ENCODE assay signal across 18 mouse cellular contexts in the genomic region with DNA sequence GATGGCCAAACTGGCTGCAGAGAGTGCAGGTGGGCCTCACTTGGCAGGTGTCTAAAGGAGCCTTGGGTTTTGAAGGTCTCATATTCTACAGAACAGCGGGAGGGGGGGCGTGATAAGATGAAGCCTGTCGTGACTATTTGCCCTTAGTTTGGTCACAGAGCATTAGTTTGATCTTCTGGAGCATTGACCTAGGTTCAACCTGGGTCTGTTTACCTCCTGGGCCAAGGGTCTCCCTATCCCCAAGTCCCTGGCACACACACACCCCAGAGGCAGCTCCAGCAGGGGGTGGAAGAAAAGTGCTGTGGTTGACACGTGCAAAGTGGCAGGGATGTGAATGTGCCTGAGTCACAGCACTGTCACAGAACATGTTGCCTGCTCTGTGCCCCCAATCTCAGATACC. TPM values are rescaled to one million over a fixed set of nuclear protein-coding genes. Genes with fewer than 3 reads are reported as not detected.
DNase-seq lines count a peak whose midpoint lies in the region; ATAC-seq and TF ChIP-seq lines count a peak whose summit lies in the region.
"Had no signal": no experiment of that assay in that cellular context is flagged by ENCODE, and none has a peak within 500 bp of the region (broad histone marks: within the 10 kb centered on the region; RNA-seq: fewer than 3 reads in every experiment).

No protein-coding gene starts in this region.

- H3K9me3 ChIP-seq in forebrain, embryonic 10.5 days = no peaks in the 10 kb centered on the region
- no peaks in the 10 kb centered on the region for H3K9me3 ChIP-seq in hindbrain, embryonic 12.5 days (replicated peaks)
- H3K9me3 ChIP-seq in midbrain, embryonic 16.5 days (replicated peaks; ENCODE audit: control insufficient read depth, low read length, poor library complexity, severe bottlenecking) = no peaks in the 10 kb centered on the region
- H3K9me3 ChIP-seq: embryonic facial prominence, embryonic 12.5 days; limb, embryonic 13.5 days; stomach, embryonic 15.5 days had no signal

- peak overlapping the region; percentile 84 for H3K4me2 ChIP-seq in hindbrain, embryonic 12.5 days (replicated peaks)
- H3K4me2 ChIP-seq in midbrain, embryonic 16.5 days (ENCODE audit: low read length) = peak overlapping the region; percentile 100
- H3K4me2 ChIP-seq: limb, embryonic 13.5 days had no signal

- 0 out of 2 replicates have a peak overlapping the region, but pooled peaks have one; percentile 92 for H3K9ac ChIP-seq in hindbrain, embryonic 12.5 days
- H3K9ac ChIP-seq in midbrain, embryonic 16.5 days (ENCODE audit: low read depth, low read length) = peak overlapping the region; percentile 98; the same call in 1 of the 2 replicates
- H3K9ac ChIP-seq: embryonic facial prominence, embryonic 12.5 days; limb, embryonic 13.5 days; stomach, embryonic 15.5 days had no signal

- no peaks in the 10 kb centered on the region for H3K27me3 ChIP-seq in cerebellum, adult 2 months (ENCODE audit: control insufficient read depth, insufficient read depth, low read length)
- H3K27me3 ChIP-seq in forebrain, embryonic 10.5 days (ENCODE audit: poor library complexity, severe bottlenecking) = peaks cover 75% of the 10 kb centered on the region
- peaks cover 16% of the 10 kb centered on the region for H3K27me3 ChIP-seq in hindbrain, embryonic 12.5 days
- H3K27me3 ChIP-seq in midbrain, embryonic 16.5 days (ENCODE audit: control insufficient read depth, insufficient read depth, low read depth, low read length) = no peaks in the 10 kb centered on the region

- DNase-seq in cerebellum, adult 2 months = peak in 1 of 2 experiments; percentile 36
- DNase-seq in cerebellum, adult 11-12 months = no peak
- DNase-seq in forebrain, embryonic 10.5 days (ENCODE audit: extremely low spot score, low spot score) = no peak
- no peak for DNase-seq in spleen, adult 18-20 months
- DNase-seq in layer of hippocampus, postnatal 25 days (ENCODE audit: extremely low spot score in 1 of 2, low spot score in 1 of 2) = no peak
- DNase-seq: gastrocnemius, postnatal 36 days; kidney, postnatal 10 days; lung, adult 18-20 months; thymus, postnatal 36 days had no signal

- WGBS in cerebellum, adult 2 months = 30% methylated on average over 4 of the region's 4 CpGs
- 83% methylated on average over 4 of the region's 4 CpGs for WGBS in forebrain, embryonic 10.5 days
- WGBS in hindbrain, embryonic 12.5 days = 75% methylated on average over 4 of the region's 4 CpGs
- WGBS in midbrain, embryonic 16.5 days = 74% methylated on average over 4 of the region's 4 CpGs

- ATAC-seq in hindbrain, embryonic 12.5 days (ENCODE audit: low FRiP score) = no peak
- no peak for ATAC-seq in midbrain, embryonic 16.5 days
- no peak for ATAC-seq in frontal cortex, adult (ENCODE audit: low TSS enrichment)
- ATAC-seq: intestine, embryonic 16.5 days had no signal

- TF ChIP-seq POLR2A in cerebellum, adult 2 months (IDR thresholded peaks at IDR 0.05; ENCODE audit: borderline replicate concordance, insufficient read depth, low read length) = no peak

- no peaks in the 10 kb centered on the region for H3K36me3 ChIP-seq in forebrain, embryonic 10.5 days (replicated peaks)
- H3K36me3 ChIP-seq in hindbrain, embryonic 12.5 days = no peaks in the 10 kb centered on the region
- no peaks in the 10 kb centered on the region for H3K36me3 ChIP-seq in midbrain, embryonic 16.5 days (ENCODE audit: control insufficient read depth, insufficient read depth, low read length)
- H3K36me3 ChIP-seq: embryonic facial prominence, embryonic 12.5 days; limb, embryonic 13.5 days; stomach, embryonic 15.5 days had no signal

- peak overlapping the region; percentile 95 for H3K27ac ChIP-seq in cerebellum, adult 2 months (ENCODE audit: insufficient read depth, low read length)
- H3K27ac ChIP-seq in forebrain, embryonic 10.5 days = no peak overlapping the region
- H3K27ac ChIP-seq in hindbrain, embryonic 12.5 days = no peak overlapping the region
- H3K27ac ChIP-seq in midbrain, embryonic 16.5 days (ENCODE audit: low read length) = no peak overlapping the region
- H3K27ac ChIP-seq: embryonic facial prominence, embryonic 12.5 days; limb, embryonic 13.5 days; macrophage; stomach, embryonic 15.5 days had no signal

- peak overlapping the region; percentile 77 for H3K4me3 ChIP-seq in cerebellum, adult 2 months (replicated peaks; ENCODE audit: insufficient read depth, low read depth, low read length)
- H3K4me3 ChIP-seq in forebrain, embryonic 10.5 days = peak overlapping the region; percentile 88; the same call in 1 of the 2 replicates
- H3K4me3 ChIP-seq in hindbrain, embryonic 12.5 days = no peak overlapping the region
- peak overlapping the region; percentile 93; the same call in 1 of the 2 replicates for H3K4me3 ChIP-seq in midbrain, embryonic 16.5 days (ENCODE audit: low read depth, low read length)
- H3K4me3 ChIP-seq: embryonic facial prominence, embryonic 12.5 days; limb, embryonic 13.5 days; stomach, embryonic 15.5 days had no signal

- TF ChIP-seq CTCF in cerebellum, adult 2 months (IDR thresholded peaks at IDR 0.05; ENCODE audit: borderline replicate concordance, insufficient read depth, low read depth, low read length) = no peak

- peaks cover 34% of the 10 kb centered on the region for H3K4me1 ChIP-seq in cerebellum, adult 2 months (ENCODE audit: control insufficient read depth, insufficient read depth, low read length)
- H3K4me1 ChIP-seq in forebrain, embryonic 10.5 days = peaks cover 46% of the 10 kb centered on the region
- peaks cover 43% of the 10 kb centered on the region for H3K4me1 ChIP-seq in hindbrain, embryonic 12.5 days
- peaks cover 36% of the 10 kb centered on the region for H3K4me1 ChIP-seq in midbrain, embryonic 16.5 days (ENCODE audit: control insufficient read depth, insufficient read depth, low read length)

RNA-seq across cellular contexts. Expression of a gene that starts 2.0 kb away (rescaled TPM):
- 187 and 207 TPM in 2 replicates for polyA plus RNA-seq in cerebellum, adult 2 months (2012; rRNA removed)
- polyA plus RNA-seq in forebrain, embryonic 10.5 days (2016; fragmentation: Nextera tagmentation; extraction: Ambion mirVana) = 7.2 and 7.3 TPM in 2 replicates
- polyA plus RNA-seq in hindbrain, embryonic 12.5 days (2016; fragmentation: Nextera tagmentation; extraction: Ambion mirVana) = 22.8 and 23.5 TPM in 2 replicates
- polyA plus RNA-seq in midbrain, embryonic 16.5 days (2015; fragmentation: Nextera tagmentation; extraction: Ambion mirVana) = 45.6 and 52.4 TPM in 2 replicates
- 100 to 1,000 TPM; 637 to 657 TPM for total RNA-seq in layer of hippocampus, postnatal 25 days (2021)

RNA-seq across cellular contexts. Expression of a gene that starts 12.5 kb away (rescaled TPM):
- 32.8 and 34.2 TPM in 2 replicates for polyA plus RNA-seq in cerebellum, adult 2 months (2012; rRNA removed)
- 29.6 and 34.0 TPM in 2 replicates for polyA plus RNA-seq in forebrain, embryonic 10.5 days (2016; fragmentation: Nextera tagmentation; extraction: Ambion mirVana)
- 25.9 and 27.0 TPM in 2 replicates for polyA plus RNA-seq in hindbrain, embryonic 12.5 days (2016; fragmentation: Nextera tagmentation; extraction: Ambion mirVana)
- 32.7 and 33.5 TPM in 2 replicates for polyA plus RNA-seq in midbrain, embryonic 16.5 days (2015; fragmentation: Nextera tagmentation; extraction: Ambion mirVana)
- total RNA-seq in layer of hippocampus, postnatal 25 days (2021) = 10 to 100 TPM; 26.5 to 27.1 TPM

RNA-seq across cellular contexts. Expression of a gene that starts 14.0 kb away (rescaled TPM):
- 534 and 542 TPM in 2 replicates for polyA plus RNA-seq in cerebellum, adult 2 months (2012; rRNA removed)
- 197 and 204 TPM in 2 replicates for polyA plus RNA-seq in forebrain, embryonic 10.5 days (2016; fragmentation: Nextera tagmentation; extraction: Ambion mirVana)
- 62.2 and 71.0 TPM in 2 replicates for polyA plus RNA-seq in hindbrain, embryonic 12.5 days (2016; fragmentation: Nextera tagmentation; extraction: Ambion mirVana)
- 33.1 and 37.1 TPM in 2 replicates for polyA plus RNA-seq in midbrain, embryonic 16.5 days (2015; fragmentation: Nextera tagmentation; extraction: Ambion mirVana)
- total RNA-seq in layer of hippocampus, postnatal 25 days (2021) = 10 to 100 TPM; 82.7 to 89.2 TPM

RNA-seq across cellular contexts. Expression of a gene that starts 15.4 kb away (rescaled TPM):
- polyA plus RNA-seq in cerebellum, adult 2 months (2012; rRNA removed) = 3.3 and 5.0 TPM in 2 replicates
- 2.4 and 4.0 TPM in 2 replicates for polyA plus RNA-seq in forebrain, embryonic 10.5 days (2016; fragmentation: Nextera tagmentation; extraction: Ambion mirVana)
- polyA plus RNA-seq in hindbrain, embryonic 12.5 days (2016; fragmentation: Nextera tagmentation; extraction: Ambion mirVana) = 0.98 TPM in 1 of 2 replicates, not detected in the other
- polyA plus RNA-seq in midbrain, embryonic 16.5 days (2015; fragmentation: Nextera tagmentation; extraction: Ambion mirVana) = 1.3 TPM in 1 of 2 replicates, not detected in the other
- 1 to 10 TPM; 1.6 to 3.5 TPM for total RNA-seq in layer of hippocampus, postnatal 25 days (2021)
- total RNA-seq: gastrocnemius, postnatal 36 days had no signal
- polyA plus RNA-seq: embryonic facial prominence, embryonic 12.5 days; intestine, embryonic 16.5 days; limb, embryonic 13.5 days; macrophage; small intestine, adult 2 months; stomach, embryonic 15.5 days had no signal

RNA-seq across cellular contexts. Expression of a gene that starts 17.8 kb away (rescaled TPM):
- 65.8 and 75.2 TPM in 2 replicates for polyA plus RNA-seq in cerebellum, adult 2 months (2012; rRNA removed)
- 53.9 and 58.7 TPM in 2 replicates for polyA plus RNA-seq in forebrain, embryonic 10.5 days (2016; fragmentation: Nextera tagmentation; extraction: Ambion mirVana)
- polyA plus RNA-seq in hindbrain, embryonic 12.5 days (2016; fragmentation: Nextera tagmentation; extraction: Ambion mirVana) = 64.0 and 64.7 TPM in 2 replicates
- 52.0 and 60.4 TPM in 2 replicates for polyA plus RNA-seq in midbrain, embryonic 16.5 days (2015; fragmentation: Nextera tagmentation; extraction: Ambion mirVana)
- 10 to 100 TPM; 59.5 to 62.9 TPM for total RNA-seq in layer of hippocampus, postnatal 25 days (2021)
